Mouse (Mus musculus) G1E-ER4 (cell line): Measurements from ENCODE around the gene Krtap9-3. TPM values are rescaled to one million over a fixed set of nuclear protein-coding genes. Genes with fewer than 3 reads are reported as not detected.
"Not testable (repeated sequence)": the region's sequence is repeated elsewhere in the genome, so short reads cannot be mapped to it uniquely, and the experiment has no call there.

Experiments
- GATA1 ChIP-seq: IDR thresholded peaks from one replicate; pipeline ENCODE4 v1.8.0; 2012; ENCODE audit warnings: low read length, inconsistent platforms
- polyA plus RNA-seq: library from polyadenylated mRNA; stranded (reverse); fragments of >175 nt; gene quantifications from 2 replicates; pipeline ENCODE4 v1.2.3, GENCODE M21; 2012

The Krtap9-3 gene
- not detected in 2 replicates for polyA plus RNA-seq

DNA sequence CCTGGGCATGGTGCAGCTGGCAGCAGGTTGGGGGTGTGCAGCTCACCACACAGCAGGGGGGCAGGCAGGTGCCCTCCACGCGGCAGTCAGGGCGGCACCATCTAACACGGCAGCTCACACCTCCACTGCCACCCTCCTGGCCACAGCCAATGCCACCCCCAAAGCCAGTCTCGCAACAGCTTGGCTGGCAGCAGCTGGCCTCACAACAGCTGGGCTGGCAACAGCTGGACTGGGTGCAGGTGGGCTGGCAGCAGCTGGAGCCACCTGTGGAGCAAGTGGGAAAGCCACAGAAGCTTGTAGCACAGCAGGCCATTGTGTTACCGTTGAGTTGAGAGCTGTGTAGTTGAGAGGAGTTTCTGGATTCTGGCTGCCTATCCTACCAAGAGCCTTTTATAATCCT lies at the start of gene Krtap9-3:
Gene Krtap9-3 (minus strand): TSS at position 364 of the 400 bp plus-strand sequence.
- not testable (repeated sequence) for TF ChIP-seq GATA1

DNA sequence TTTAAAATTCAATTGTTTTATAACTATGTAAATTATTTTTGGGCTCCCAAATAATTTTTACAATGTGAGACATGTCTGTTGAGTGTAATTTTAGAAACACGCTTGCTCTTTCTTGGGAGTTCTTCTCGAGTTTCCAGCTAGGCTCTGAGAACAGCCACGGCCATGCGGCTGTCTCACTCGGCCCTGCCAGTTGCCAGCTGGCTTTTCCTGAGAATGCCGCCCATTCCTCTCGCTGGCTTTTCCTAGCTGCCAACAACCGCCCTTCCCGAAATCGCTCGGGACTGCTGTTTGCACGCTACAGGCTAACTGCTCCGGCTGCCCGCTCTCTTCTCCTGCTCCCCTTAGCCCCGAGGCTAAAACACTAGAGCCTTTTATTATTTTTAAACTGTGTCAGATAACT lies 48.5 kb upstream of the Krtap9-3 start:
- no peak for TF ChIP-seq GATA1

DNA sequence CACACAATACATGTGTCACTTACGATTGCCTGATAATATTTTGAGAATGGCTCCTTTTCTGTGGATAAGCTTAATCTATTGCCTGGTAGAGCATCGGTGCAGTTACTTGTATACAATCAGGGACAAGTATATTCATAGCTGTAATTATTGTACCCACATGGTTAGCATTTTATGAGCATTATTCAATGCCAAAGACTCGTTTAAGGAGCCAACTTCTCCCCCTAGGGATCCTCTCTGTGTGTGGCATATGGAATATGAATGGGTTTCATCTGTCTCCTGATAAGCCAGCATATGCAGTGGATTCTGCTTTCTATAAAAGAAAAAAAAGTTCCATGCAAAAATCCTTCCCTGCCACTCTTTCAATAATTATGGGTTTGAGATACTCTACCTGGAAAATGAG lies 46.4 kb upstream of the Krtap9-3 start:
- TF ChIP-seq GATA1: no peak

DNA sequence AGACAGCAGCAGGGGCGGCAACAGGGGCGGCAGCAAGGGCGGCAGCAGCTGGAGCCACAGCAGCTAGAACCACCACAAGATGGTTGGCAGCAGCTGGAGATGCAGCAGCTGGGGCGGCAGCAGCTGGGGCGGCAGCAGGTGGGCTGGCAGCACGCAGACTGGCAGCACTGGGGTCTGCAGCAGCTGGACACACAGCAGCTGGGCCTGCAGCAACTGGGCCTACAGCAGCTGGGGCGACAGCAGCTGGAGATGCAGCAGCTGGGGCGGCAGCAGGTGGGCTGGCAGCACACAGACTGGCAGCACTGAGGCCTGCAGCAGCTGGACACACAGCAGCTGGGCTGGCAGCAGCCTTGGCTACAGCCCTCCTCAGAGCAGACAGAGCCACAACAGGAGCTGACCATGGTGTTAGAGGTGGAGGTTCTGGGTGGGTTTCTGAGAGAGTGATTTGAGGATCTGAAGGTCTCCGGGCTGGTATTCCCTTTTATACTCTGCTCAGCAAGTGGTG lies 45.8 kb upstream of the Krtap9-3 start, which contains the start of gene Krtap4-7:
Gene Krtap4-7 (minus strand): TSS at position 455 of the 505 bp plus-strand sequence.
- not testable (repeated sequence) for TF ChIP-seq GATA1

DNA sequence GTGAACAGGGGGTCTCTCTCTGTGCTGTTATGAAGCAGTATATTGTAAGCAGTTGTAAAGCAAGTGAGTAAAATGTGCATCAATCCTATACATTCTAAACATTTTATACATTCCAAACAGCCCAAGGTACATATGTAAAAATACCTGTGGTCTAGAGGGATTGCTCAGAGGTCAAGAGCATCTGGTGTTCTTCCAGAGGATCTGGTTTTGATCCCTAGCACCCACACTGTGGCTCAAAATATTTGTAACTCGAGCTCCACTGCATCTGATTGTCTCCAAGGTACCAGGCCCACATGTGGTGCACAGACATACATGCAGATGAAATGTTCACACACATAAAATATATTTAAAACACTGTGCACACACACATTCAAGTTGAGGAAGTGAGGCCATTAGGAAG lies 43.0 kb upstream of the Krtap9-3 start:
- TF ChIP-seq GATA1: no peak

DNA sequence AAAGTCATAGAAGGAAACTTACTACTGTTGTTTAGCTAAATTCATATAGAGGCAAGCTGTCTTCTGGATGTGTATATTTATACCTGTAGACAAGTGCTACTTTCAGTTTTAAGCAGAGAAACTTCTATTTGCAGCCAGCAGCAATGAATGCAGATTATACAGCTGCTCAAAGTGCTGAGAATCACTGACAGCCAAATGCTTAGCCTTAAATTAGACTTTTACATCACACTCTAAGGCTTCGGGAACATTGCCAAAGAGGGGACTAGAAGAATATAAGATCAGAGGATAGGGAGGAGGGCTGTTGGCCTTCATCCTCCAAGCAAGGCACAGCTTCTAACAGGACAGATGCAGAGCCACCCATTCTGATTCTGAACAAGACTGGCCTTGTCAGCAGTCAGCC lies 39.2 kb upstream of the Krtap9-3 start:
- TF ChIP-seq GATA1: no peak

DNA sequence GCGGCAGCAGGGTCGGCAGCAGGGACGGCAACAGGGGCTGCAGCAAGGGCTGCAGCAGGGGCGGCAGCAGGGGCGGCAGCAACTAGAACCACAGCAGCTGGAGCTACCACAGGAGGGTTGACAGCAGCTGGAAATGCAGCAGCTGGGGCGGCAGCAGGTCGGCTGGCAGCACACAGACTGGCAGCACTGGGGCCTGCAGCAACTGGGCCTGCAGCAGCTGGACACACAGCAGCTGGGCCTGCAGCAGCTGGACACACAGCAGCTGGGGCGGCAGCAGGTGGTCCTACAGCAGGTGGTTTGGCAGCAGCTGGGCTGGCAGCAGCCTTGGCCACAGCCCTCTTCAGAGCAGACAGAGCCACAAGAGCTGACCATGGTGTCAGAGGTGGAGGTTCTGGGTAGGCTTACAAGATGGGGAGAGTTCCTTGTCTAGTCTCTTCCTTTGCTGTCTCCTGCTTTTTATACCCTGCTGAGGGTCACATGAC lies 36.8 kb upstream of the Krtap9-3 start, which contains the start of gene Krtap4-2:
Gene Krtap4-2 (minus strand): TSS at position 432 of the 482 bp plus-strand sequence.
- no peak for TF ChIP-seq GATA1

DNA sequence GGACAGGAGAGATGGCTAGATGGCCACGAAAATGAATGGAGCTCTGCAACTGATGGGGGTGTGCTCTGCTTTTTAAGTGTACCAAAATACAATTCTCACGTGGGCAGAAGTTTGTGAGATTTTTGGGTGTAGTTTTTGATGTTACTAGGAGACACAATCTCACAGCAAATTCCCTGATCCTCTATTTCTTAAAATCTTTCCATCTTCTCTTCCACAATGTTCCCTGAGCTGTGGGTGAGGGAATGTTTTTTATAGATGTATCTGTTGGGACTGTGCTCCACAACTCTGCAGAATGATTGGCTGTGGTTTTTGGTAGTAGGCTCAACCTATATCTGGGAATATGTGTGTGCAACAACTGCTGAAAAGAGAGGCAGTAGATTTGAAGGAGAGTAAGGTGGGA lies 35.4 kb upstream of the Krtap9-3 start:
- no peak for TF ChIP-seq GATA1

DNA sequence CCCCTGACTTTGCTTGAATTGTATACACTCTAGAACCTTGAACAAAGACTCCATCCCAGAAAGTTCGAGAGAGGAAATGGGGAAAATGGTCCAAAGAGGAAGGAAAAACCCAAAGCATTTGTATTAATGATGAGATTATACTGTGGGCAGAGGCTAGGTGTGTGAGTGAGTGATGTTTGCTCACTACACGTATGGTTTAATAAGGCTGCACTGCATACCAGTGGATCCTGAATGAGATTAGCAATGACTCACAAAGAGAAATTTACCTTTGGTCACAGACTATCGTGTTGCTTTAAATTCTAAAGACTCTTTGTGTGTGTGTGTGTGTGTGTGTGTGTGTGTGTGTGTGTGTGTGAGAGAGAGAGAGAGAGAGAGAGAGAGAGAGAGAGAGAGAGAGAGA lies 33.0 kb upstream of the Krtap9-3 start:
- no peak for TF ChIP-seq GATA1

DNA sequence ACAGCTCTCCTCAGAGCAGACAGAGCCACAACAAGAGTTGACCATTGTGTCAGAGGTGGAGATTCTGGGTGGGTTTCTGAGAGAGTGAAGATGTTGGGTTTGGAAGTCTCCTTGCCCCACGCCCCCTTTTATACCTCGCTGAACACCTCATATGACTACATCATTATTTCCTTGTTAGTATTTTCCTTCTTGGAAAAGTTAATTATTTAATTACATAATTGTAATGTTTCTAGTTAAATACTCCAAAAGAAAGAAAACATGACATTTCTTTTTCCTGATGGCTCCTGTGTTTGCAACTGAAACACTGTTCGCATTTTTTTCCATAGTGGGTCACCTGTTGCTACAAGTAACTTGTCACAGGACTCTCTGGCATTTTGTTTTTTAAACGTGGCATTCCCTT lies 30.2 kb upstream of the Krtap9-3 start, which contains the start of gene Krtap4-1:
Gene Krtap4-1 (minus strand): TSS at position 101 of the 400 bp plus-strand sequence.
- TF ChIP-seq GATA1: no peak

DNA sequence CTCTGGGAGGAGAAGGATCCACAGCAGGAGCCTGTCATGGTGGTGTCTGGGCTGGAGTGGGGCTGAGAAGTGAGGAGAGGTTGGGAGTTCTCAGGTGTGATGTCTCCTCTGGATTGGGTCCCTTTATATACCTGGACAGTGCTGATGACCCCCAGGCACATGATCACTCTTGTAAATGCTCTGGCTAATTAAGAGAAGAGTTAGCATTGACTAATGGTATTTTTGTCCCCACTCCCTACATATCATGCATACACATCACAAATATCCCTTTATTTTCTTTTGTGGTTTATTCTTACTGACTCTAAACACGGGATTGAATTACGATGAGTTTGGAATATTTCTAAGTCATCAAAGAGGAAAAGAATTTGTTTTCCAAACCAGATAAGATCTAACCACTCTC lies 22.4 kb upstream of the Krtap9-3 start, which contains the start of gene Gm11562:
Gene Gm11562 (minus strand): TSS at position 101 of the 400 bp plus-strand sequence.
- no peak for TF ChIP-seq GATA1

DNA sequence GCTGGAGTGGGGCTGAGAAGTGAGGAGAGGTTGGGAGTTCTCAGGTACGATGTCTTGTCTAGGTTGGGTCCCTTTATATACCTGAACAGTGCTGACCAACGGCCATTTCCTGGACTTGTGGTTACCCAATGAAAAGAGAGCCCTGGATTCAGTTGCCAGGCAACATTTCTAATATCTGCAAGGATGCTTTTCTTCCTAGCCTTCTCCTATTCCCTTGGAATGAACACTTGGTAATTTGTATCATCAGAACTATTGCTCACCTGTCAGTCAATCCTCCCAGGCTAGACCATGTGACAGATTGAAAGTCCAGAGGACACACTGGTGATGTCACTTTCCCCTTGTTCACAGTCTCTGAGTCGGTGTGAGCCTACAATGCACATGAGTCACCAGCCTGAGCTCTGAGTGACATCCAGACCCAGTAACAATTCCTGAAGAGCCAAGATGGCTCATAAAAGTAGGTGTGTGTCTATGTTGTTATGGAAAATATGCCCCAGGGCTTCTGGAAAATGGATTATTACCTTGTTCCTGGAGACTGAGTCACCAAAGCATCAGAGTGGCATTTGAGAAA lies 17.0 kb upstream of the Krtap9-3 start, which contains the start of gene Krtap2-4:
Gene Krtap2-4 (minus strand): TSS at position 51 of the 568 bp plus-strand sequence.
- TF ChIP-seq GATA1: no peak

DNA sequence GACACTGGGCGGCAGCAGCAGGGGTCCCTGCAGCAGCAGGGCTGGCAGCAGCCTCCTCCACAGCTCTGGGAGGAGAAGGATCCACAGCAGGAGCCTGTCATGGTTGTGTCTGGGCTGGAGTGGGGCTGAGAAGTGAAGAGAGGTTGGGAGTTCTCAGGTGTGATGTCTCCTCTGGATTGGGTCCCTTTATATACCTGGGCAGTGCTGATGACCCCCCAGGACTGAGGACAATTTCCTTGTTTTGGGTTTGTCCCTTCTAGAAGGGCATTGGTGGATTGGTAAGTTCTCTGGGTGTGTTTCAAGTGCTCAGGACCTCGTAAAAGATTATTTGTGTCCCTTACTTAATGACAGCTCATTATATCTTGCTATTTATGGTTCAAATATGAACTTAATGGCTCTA lies 12.2 kb upstream of the Krtap9-3 start, which contains the start of gene Gm11937:
Gene Gm11937 (minus strand): TSS at position 101 of the 400 bp plus-strand sequence.
- not testable (repeated sequence) for TF ChIP-seq GATA1

DNA sequence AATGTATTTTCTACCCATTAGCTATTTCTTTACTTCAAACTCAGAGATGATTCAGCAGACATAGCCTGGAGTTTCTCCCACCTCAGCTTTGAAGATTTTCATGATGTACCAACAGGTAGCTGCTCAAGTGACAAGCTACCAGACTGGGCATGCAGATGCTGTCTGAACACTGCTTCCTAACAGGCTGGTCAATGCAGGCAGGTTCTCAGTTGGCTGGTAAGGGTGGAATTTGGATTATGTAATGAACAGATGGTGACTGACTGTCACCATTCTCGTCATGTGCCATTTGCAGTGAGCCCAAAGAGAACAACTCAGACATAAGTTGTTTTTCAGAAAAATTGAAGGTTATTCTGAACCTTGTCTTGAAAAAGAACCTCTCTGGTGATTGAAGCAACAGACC lies 11.2 kb upstream of the Krtap9-3 start:
- TF ChIP-seq GATA1: no peak

DNA sequence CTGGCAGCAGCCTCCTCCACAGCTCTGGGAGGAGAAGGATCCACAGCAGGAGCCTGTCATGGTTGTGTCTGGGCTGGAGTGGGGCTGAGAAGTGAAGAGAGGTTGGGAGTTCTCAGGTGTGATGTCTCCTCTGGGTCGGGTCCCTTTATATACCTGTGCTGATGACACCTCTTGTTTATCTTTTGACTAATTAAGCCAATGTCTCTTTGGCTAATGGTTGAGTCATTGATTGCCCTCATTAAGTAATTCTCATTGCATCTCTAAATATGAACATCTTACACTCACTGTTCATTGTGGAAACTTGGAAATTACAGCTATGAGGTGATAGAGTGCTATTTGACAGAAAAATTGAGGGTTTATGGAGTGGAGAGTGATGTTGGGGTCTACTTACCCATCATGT lies 5.3 kb upstream of the Krtap9-3 start, which contains the start of gene Gm11938:
Gene Gm11938 (minus strand): TSS at position 101 of the 400 bp plus-strand sequence.
- not testable (repeated sequence) for TF ChIP-seq GATA1

DNA sequence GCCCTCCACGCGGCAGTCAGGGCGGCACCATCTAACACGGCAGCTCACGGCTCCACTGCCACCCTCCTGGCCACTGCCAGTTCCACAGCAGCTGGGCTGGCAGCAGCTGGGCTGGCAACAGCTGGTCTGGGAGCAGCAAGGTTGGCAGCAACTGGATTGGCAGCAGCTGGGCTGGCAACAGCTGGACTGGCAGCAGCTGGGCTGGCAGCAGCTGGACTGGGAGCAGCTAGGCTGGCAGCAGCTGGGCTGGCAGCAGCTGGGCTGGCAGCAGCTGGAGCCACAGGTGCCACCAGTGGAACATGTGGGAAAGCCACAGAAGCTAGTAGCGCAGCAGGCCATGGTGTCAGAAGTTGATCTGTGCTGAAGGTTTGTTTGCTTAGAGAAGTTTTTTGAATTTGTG lies 6.9 kb downstream of the Krtap9-3 start, which contains the start of gene Krtap1-3:
Gene Krtap1-3 (minus strand): TSS at position 359 of the 400 bp plus-strand sequence.
- no peak for TF ChIP-seq GATA1

DNA sequence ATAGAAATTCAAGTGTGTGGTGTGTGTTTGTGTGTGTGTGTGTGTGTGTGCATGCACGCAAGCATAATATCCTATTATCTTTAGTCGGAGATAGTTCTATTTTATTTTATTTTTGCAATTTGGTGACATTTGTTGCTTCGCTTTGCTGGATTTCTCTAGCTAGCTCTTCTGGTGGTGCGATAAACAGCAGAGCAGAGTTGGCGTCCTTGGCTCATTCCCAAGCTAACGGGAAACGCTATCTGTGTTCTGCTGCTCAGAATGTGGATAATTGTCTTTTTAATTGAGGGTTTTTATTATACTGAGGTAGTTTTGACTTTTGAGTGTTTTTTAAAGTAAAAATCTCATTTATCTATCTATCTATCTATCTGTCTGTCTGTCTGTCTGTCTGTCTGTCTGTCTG lies 12.8 kb downstream of the Krtap9-3 start:
- TF ChIP-seq GATA1: no peak
